Mouse (Mus musculus) erythroid progenitor cell, adult 5-6 weeks (primary cell): ENCODE measurements around the gene Rtn4rl1. TPM values are rescaled to one million over a fixed set of nuclear protein-coding genes. Genes with fewer than 3 reads are reported as not detected.
A peak's percentile ranks its signal among the peaks of the same experiment; 100 is the strongest.
"Not testable (repeated sequence)": the region's sequence is repeated elsewhere in the genome, so short reads cannot be mapped to it uniquely, and the experiment has no call there.

Experiments
- ATAC-seq: replicated peaks from 2 replicates; pipeline ENCODE4 v1.8.0; 2016; ENCODE audit warnings: moderate number of reproducible peaks, mild to moderate bottlenecking, moderate TSS enrichment, inconsistent platforms; ENCODE audit not compliant: poor library complexity, low FRiP score, severe bottlenecking
- total RNA-seq, 2 experiments: library from RNA; stranded (forward) in 1 of 2; stranded (reverse) in 1 of 2; fragments of 150-400 nt in 1 of 2; fragments of 186-747, 209-891 nt in 1 of 2; gene quantifications; 2 replicates each; pipeline versions ENCODE4 v1.2.3 to v1.2.4; 2015 to 2017; ENCODE audit warnings: low replicate concordance in 2 of 2

Rtn4rl1 gene
- total RNA-seq, 2 experiments from 2014 or later: 0.42 TPM; not detected in 1

- no peak for ATAC-seq
These were observed 94.4 kb downstream of the Rtn4rl1 start for GRCm38 (mm10) chr11:75287940-75288339.

DNA sequence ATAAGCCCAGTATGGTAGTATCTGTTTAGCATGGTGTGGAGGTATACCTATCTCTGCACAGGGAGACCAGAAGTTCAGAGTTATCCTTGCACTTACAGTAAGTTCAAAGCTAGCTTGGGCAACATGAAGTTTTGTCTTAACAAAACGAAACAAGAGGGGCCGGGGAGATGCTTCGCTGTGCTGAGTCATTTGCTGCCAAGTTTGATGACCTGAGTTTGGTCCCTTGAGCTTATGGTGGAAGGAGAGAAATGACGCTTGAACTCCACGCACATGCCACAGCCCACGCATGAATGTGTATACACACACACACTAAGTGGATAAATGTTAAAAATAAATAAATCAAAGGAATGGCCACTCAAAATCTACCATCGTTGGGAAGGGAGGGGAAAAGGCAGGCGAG, 94.9 kb downstream of the Rtn4rl1 start:
- ATAC-seq: no peak

DNA sequence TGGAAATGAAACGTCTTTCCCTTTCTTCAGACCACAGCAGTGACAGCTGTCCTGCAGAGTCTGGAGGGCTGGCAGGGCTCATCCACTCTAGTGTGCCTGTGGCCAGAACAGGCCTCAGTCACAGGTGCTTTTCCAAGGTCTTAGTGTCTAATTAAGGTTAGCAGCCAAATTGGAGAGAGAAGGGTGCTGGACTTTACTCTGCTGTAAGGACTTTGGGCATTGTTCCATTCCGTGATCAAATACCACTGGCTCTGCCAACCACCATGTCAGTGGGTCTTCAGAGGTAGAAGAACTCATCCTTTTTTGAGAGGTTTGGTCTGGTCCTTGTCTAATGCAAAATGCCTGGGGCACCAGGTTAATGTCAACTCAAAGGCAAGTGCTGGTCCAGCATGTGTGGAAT, 95.5 kb downstream of the Rtn4rl1 start:
- peak; percentile 22; the same call in 1 of the 2 replicates for ATAC-seq

DNA sequence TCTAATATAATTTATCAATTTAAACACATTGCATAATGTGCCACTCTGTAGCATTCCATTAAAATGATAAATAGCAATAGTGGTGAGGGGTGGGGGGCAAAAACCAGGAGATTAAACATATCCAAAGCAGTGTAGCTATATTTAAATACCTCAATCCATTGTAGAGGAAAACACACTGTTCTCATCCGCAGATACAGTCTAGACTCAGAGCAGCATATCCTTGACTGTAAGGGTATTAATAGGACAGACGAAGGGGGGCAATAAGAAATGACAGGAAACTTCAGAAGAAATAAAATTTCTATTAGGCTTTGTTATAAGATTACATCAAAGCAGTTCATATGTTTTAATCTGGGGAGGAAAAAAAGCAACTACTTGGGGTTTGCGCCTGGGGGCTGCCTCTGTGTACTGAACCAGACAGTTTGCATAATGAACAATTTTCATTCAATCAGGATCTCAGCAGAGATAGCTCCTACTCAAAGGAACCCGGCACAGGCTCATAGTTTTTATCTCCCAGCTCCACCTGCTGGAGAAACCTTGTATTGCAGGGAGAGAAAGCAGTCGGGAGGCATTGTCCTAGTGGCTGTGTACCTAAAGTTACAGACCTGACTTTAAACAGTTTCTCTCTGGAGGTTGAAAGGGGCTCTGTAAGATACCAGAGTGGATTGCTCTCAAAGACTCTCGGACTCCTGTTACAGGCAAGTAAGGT, 97.1 kb downstream of the Rtn4rl1 start:
- ATAC-seq: peak; percentile 52

DNA sequence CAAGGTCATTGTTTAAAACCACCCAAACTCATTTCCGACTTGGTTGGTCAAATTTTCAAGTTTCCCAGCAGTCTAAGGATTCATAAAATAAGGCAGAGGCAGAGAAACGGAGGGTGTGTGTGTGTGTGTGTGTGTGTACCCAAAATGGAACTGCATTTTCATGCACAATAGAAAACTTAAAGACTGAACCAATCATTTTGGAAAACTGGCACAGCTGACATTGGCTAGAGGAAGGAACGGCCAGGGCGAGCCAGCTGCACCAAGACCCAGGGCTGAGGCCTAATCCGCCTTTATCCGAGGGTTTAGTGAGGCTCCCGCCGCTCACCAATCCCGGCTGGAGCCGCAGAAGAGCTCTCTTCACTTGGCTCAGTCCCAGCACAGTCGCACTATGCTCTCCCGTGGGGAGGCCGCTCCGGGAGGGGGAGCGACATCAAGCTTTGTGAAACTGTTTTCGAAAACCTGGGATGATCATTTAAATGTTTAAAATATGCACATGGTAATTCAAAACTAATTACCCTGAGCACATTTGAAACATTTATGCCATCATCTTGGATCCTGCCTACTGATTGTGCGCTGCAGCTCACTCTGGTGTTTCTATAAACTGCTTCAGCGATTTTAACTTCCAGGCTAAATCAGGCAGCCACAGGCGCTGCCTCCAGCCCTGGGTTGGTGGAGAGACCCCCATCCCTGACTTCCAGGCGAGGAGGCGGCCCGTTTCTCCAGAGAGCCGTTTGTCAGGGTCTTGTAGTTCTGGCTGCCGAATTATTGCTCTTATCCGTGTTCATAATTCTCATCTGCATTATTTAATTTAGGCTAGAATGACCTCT, 98.0 kb downstream of the Rtn4rl1 start:
- ATAC-seq: no peak

DNA sequence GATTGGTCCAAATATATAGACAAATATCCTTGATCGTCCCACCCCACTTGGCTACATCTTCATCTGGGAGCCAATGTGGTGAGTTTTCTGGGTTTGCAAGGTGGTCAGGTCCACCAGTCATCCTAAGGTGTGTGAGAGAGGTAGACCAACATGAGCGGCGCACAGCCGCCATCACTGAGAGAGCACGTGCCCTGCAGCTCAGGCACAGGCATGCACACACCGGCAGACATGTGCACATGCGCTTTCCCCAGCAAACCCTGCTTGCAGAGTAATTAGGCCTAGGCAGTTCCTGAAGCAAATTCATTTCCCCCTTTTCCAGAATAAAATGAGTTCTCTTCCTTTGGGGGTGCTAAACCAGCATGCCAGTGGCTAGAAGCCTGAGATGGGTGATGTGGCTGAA, 98.7 kb downstream of the Rtn4rl1 start:
- ATAC-seq: no peak

GRCm38 (mm10) chr11:75293852-75294361, 100.3 kb downstream of the Rtn4rl1 start:
- ATAC-seq: no peak

GRCm38 (mm10) chr11:75294862-75295261, 101.3 kb downstream of the Rtn4rl1 start:
- no peak for ATAC-seq

GRCm38 (mm10) chr11:75295534-75295933, 102.0 kb downstream of the Rtn4rl1 start:
- ATAC-seq: not testable (repeated sequence)

GRCm38 (mm10) chr11:75296406-75297005, 102.9 kb downstream of the Rtn4rl1 start:
- ATAC-seq: no peak

DNA sequence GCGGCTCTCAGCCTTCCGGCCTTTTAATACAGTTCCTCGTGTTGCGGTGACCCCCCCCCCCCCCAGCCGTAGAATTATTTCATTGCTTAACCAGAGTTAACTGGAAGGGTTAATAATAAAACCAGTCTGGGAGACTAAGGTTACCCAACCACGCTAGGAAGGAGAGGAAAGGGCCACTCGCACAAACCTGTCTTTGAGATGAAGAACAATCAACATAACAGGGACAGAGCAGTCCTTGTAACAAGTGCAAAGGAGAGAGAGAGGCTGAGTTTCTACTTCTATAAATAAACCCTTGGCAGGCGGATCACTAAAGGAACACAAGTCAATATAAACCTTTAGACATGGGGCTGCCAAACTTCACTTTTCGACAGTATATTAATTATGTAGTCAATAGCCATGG, 104.0 kb downstream of the Rtn4rl1 start:
- ATAC-seq: no peak

GRCm38 (mm10) chr11:75298491-75298890, 104.9 kb downstream of the Rtn4rl1 start:
- no peak for ATAC-seq

- no peak for ATAC-seq
These were observed 106.2 kb downstream of the Rtn4rl1 start for GRCm38 (mm10) chr11:75299786-75300185.

GRCm38 (mm10) chr11:75300954-75301353, 107.4 kb downstream of the Rtn4rl1 start:
- no peak for ATAC-seq

- no peak for ATAC-seq
These were observed 111.2 kb downstream of the Rtn4rl1 start for GRCm38 (mm10) chr11:75304797-75305196.

DNA sequence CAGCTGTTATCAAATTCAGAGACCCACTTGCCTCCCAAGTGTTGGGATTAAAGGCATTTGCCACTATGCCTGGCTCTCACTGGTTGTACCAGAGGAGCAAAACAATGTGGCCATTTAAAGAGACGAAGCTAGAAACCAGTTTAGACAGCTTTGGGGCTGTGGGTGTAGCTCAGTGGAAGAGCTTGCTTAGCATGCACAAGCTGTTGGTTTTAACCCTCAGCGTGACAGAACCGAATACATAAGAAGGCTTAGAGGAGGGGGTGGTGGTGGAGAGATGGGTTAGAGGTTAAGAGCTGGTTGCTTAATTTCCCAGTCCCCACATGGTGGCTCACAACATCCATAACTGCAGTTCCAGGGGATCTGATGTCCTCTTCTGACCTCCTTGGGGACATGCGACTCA, 115.1 kb downstream of the Rtn4rl1 start:
- ATAC-seq: no peak

DNA sequence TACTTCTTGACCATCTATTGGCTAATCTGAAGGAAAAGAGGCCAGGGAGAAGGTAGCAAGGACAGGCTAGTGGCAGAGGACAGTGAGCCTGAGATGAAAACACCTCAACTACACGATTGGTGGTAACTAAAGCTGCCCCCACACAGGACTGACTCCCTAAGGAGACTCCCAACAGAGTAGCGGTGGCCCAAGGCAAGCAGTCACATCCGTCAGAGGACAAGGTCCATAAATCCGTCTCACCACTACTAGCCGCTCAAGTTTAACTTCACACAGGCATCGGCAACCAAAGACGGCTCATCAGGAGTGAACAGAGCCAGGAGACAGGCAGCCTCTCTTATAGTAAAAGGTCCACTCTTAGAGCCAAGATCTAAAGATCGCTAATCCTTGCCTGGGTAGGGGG, 117.2 kb downstream of the Rtn4rl1 start:
- ATAC-seq: no peak

DNA sequence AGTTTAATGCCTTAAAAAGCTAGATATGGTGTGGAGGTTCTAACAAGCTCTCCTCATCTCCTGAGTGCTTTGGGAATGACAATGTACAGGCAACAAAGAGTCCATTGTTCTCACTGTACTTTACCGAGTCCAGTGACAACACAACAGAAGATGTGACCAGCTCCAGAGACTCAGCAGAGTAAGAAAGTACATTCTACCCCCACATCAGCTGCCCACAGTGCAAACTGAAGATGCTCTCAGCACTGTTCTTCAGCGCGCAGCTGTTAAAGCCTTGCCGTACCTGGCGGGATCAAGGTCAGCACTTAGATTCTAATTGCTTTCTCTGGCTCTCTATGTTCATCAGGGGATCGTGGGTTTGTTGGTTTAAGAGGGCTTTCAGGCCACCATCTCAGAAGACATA, 118.2 kb downstream of the Rtn4rl1 start:
- ATAC-seq: no peak

- ATAC-seq: 0 out of 2 replicates have a peak, but pooled peaks have one; percentile 50
These were observed 120.3 kb downstream of the Rtn4rl1 start for GRCm38 (mm10) chr11:75313834-75314233.
